Mouse (Mus musculus): ENCODE results near the gene Gmip.

- TF ChIP-seq CTCF (IDR thresholded peaks at IDR 0.05; ENCODE audit: insufficient read depth, low read depth, low read length) (no peak), POLR2A (IDR thresholded peaks at IDR 0.05; ENCODE audit: insufficient read depth, low read depth, low read length) (peak; percentile 76)
Measured at GRCm38 (mm10) chr8:69790773-69791367, 17.6 kb upstream of the Gmip start, which contains the start of the genes Atp13a1 and Zfp866.
